Mouse (Mus musculus) MEL (cell line): ENCODE data around the gene Inpp5a.

Experiments
- CHD1 ChIP-seq: IDR thresholded peaks from 2 replicates; pipeline ENCODE4 v1.6.1; 2012; ENCODE audit warnings: low read depth, mild to moderate bottlenecking, inconsistent platforms, low read length, improper control_type of control experiment
- CTCF ChIP-seq, 3 experiments: IDR thresholded peaks in 2 of 3; conservative IDR thresholded peaks in 1 of 3; 2 replicates each; pipeline ENCODE4 v1.5.1; 2011 to 2012; ENCODE audit warnings: low read length in 3 of 3, low read depth in 2 of 3, mild to moderate bottlenecking in 2 of 3, improper control_type of control experiment in 1 of 3, inconsistent platforms in 1 of 3, mixed read lengths in 1 of 3, moderate library complexity in 1 of 3; ENCODE audit not compliant: control insufficient read depth in 1 of 3, insufficient read depth in 1 of 3, poor library complexity in 1 of 3, severe bottlenecking in 1 of 3
- GABPA ChIP-seq: IDR thresholded peaks from 2 replicates; pipeline ENCODE4 v1.6.1; 2012; ENCODE audit warnings: low read depth, mild to moderate bottlenecking, inconsistent platforms, low read length, improper control_type of control experiment, moderate library complexity
- POLR2A ChIP-seq, 2 experiments: IDR thresholded peaks; 2 replicates each; pipeline ENCODE4 v1.6.1; 2011 to 2012; ENCODE audit warnings: low read length in 2 of 2, mild to moderate bottlenecking in 2 of 2, control low read depth in 1 of 2, improper control_type of control experiment in 1 of 2, low read depth in 1 of 2, moderate library complexity in 1 of 2; ENCODE audit not compliant: control insufficient read depth in 1 of 2, insufficient read depth in 1 of 2, poor library complexity in 1 of 2
- POLR2AphosphoS5 ChIP-seq: IDR thresholded peaks from 2 replicates; pipeline ENCODE4 v1.6.1; 2012; ENCODE audit warnings: low read depth, borderline replicate concordance, mild to moderate bottlenecking, inconsistent platforms, low read length, moderate library complexity, mixed read lengths
- SIN3A ChIP-seq: IDR thresholded peaks from 2 replicates; pipeline ENCODE4 v1.6.1; 2012; ENCODE audit warnings: low read length, improper control_type of control experiment, inconsistent platforms
- UBTF ChIP-seq: IDR thresholded peaks from 2 replicates; pipeline ENCODE4 v1.6.1; 2012; ENCODE audit warnings: low read depth, mild to moderate bottlenecking, inconsistent platforms, low read length, improper control_type of control experiment, moderate library complexity, borderline replicate concordance; ENCODE audit not compliant: insufficient read depth
- USF1 ChIP-seq: IDR thresholded peaks from 2 replicates; pipeline ENCODE4 v1.6.1; 2014; ENCODE audit warnings: low read depth, mild to moderate bottlenecking, inconsistent platforms, low read length, improper control_type of control experiment, moderate library complexity
- USF2 ChIP-seq, 2 experiments: IDR thresholded peaks; 2 replicates each; pipeline ENCODE4 v1.6.1; 2011 to 2012; ENCODE audit warnings: improper control_type of control experiment in 2 of 2, low read length in 2 of 2, borderline replicate concordance in 1 of 2, inconsistent platforms in 1 of 2, low read depth in 1 of 2, mild to moderate bottlenecking in 1 of 2; ENCODE audit not compliant: insufficient read depth in 1 of 2
- ZNF384 ChIP-seq: IDR thresholded peaks from 2 replicates; pipeline ENCODE4 v1.6.1; 2012; ENCODE audit warnings: low read depth, mild to moderate bottlenecking, inconsistent platforms, low read length, improper control_type of control experiment

DNA sequence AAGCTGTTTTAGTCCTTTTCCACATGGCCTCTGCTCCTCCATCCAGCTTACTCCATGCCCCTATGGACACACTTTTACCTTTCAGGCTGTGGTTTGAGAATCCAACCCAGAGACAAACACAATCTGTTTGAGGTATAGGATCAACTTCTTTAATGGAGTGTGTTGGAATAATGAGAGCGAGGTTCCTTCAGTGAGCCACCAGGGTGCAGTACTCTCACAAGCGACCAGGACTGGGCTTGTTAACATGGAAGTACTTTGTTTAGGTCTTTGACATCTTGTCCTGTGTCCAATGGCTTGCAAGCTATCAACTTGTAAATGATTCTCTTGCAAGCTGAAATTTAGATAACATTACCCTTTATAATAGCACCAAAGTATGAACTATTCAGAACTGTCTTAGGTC lies 104.0 kb downstream of the Inpp5a start:
- no peak for TF ChIP-seq POLR2A (IDR thresholded peaks at IDR 0.05; ENCODE audit: control insufficient read depth in 1 of 2, insufficient read depth in 1 of 2, low read depth in 1 of 2, low read length in 2 of 2, poor library complexity in 1 of 2)
- no peak for TF ChIP-seq USF1
- peak; percentile 30 to 59 (median 47) for TF ChIP-seq CTCF (IDR thresholded peaks at IDR 0.05 in 2 of 3, conservative IDR thresholded peaks at IDR 0.05 in 1 of 3; ENCODE audit: control insufficient read depth in 1 of 3, insufficient read depth in 1 of 3, low read depth in 2 of 3, low read length in 3 of 3, poor library complexity in 1 of 3, severe bottlenecking in 1 of 3)
- no peak for TF ChIP-seq USF2 (IDR thresholded peaks at IDR 0.05; ENCODE audit: borderline replicate concordance in 1 of 2, insufficient read depth in 1 of 2, low read depth in 1 of 2, low read length in 2 of 2)
- TF ChIP-seq POLR2AphosphoS5 = no peak
- no peak for TF ChIP-seq SIN3A
- no peak for TF ChIP-seq GABPA
- no peak for TF ChIP-seq CHD1
- TF ChIP-seq ZNF384 = no peak
- no peak for TF ChIP-seq UBTF
